Mouse (Mus musculus) layer of hippocampus, adult 18-20 months (tissue): Measurements from ENCODE around the gene Arsg. TPM values are rescaled to one million over a fixed set of nuclear protein-coding genes. Genes with fewer than 3 reads are reported as not detected.

ENCODE experiments used
- DNase-seq, 2 experiments: peaks; one replicate each; pipeline ENCODE4 v3.0.0; 2022; ENCODE audit warnings: low spot score in 2 of 2
- long read RNA-seq: library from polyadenylated mRNA; stranded (forward); transcript quantifications from one replicate; pipeline ENCODE4 v2.0.0, GENCODE M21; 2021
- total RNA-seq, 2 experiments: library from RNA; stranded (reverse); gene quantifications; 2 replicates each; pipeline ENCODE4 v1.2.3; 2021

Gene Arsg
- total RNA-seq = 10 to 100 TPM; 15.1 to 17.4 TPM
- long read RNA-seq, transcript Arsg-203 (12 exons, 3,232 nt) = major isoform, 13 of 32 reads
- long read RNA-seq, partial matches to known transcripts = 5 of 32 reads
- long read RNA-seq, other reads (novel, unspliced or antisense) = 14 of 32 reads

DNA sequence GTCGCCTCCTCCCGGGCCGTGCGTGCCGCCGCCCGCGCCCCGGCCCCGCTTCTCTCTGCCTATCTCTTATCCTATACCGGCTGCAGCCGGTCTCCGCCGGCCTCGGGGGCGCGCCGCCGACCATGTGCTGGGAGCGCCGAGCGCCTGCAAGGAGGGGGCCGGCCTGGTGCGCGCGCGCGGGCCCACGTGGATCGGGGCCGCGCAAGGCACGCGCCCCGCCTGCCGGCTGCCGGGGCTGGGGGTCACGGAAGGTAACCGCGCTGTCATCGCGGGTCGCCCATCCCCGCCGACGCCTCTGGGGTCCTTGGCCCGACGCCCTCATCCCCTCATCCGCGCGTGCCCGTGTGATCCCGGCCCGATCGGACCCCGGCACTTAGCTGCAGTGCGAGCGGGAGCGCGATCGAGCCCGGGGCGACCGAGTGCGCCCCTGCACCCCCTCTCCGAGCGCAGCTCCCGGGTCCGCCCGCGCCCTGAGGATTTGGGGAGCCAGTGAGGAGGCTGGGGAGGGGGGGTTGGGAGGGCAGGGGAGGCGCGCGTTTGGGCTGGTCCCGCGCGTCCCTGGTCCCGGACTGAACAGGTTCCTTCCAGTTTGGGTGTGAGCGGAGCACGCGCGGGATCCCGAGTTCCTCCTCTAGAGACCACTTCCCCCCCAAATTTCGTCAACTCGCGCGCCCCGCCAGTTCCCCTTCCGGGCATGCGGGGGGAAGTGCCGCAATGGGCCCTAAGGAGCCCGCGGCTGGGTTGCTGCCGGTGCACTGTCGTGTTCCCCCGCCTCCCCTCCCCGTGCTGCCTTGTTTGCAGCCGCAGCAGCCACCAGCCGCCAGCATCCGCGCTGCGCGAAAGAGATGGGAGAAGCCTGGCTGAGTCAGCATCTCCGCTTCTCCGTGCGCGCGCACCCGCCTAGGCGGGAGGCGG, at the start of gene Arsg, which contains the start of gene Slc16a6:
TSS of gene Arsg (plus strand) at position 204 of the 915 bp plus-strand sequence.
TSS of gene Slc16a6 (minus strand) at position 428 of the 915 bp plus-strand sequence.
- DNase-seq = peak; percentile 77 to 85

DNA sequence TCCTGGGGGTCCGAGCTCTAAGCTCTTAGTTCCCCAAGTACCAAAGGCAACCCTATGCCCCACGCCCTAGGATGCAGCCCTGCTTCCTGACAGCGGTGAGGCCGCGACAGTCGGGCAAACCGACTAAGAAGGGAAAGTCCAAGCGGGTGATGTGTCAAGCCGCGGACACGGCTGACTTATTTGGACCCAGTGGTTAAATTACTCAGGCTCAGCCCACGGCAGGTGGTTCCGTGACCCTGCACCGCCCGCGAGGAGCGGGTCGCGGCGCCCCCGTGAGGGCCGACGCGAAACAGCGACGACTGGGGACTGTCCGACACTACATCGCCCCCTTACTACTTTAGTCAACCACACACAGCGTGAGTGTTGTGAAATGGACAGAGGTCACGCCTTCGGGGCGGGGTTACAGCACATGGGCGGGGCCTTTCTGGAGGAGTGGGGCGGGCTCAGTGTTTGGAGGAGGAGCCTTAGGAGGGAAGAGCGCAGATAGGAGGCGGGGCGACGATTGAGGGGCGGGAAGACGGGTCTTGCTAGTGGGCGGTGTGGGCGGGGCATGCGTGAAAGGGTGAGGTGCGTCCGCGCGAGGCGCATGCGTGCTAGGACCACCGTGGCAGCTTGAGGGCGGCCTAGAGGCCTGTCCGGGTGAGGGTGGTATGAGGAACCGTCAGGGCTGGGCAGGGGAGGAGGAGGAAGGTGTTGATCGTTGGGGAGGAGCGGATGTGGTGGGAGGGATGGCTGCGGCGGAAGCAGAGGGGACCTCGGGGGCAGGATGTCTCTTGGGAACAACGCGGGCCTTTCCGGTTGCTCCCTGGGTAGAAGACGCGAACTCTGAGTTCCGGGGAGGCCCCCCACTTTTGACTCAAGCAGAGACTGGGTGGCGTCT, 47.5 kb upstream of the Arsg start, which contains the start of gene Amz2:
TSS of gene Amz2 (plus strand) at position 555 of the 880 bp plus-strand sequence.
- peak; percentile 97 to 98 for DNase-seq

DNA sequence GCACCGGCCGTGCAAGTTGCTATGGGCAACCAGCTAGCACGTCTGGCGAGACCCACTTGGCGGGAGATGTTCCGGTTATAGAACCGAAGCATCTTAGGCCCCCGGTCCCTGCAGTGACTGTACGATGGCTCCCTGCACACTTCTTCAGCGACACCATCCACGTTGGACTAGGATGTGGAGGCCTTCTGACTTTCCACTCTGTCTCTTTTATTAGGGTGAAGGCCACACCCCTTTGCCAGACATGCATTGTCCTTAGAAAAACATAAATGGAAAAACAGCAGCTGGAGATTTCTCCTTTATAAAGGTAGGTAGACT, 46.9 kb upstream of the Arsg start:
- DNase-seq = no peak

DNA sequence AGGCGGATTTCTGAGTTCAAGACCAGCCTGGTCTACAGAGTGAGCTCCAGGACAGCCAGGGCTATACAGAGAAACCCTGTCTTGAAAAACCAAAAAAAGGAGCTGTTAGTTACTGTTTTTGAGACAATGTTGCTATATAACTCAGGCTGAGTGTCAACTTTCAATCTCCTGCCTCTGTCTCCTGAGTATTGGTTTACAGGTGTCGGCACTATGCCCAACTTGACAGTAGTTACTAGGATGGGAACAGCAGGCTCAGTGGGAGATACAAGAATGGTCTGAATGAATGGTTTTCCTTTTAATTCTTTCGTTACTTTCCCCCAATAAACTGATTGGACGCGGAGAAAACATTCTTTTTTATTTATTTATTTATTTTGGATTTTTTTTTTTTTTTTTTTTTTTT, 45.8 kb upstream of the Arsg start:
- DNase-seq = no peak

DNA sequence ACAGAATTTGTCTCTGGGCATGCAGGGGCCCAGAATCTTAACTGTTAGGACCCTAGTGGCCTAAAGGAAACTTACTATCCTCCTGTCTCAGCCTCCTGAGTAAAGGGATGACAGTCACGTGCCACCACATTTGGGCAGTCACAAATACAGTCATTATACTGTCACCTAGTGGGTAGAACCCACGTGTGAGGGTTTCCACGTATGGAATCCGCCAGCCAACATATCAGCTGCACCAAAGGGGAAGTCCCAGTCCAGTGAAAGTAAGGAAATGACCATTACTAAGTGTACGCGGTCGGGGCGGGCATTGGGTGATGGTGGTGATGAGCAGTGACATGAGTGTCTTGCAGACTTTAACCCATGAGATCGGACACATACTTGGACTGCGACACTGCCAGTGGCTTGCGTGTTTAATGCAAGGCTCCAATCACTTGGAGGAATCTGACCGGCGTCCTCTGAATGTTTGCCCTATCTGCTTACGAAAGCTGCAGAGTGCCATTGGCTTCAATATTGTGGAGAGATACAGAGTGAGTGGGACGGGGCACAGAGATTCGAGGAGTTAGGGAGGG, 38.9 kb upstream of the Arsg start:
- no peak for DNase-seq

DNA sequence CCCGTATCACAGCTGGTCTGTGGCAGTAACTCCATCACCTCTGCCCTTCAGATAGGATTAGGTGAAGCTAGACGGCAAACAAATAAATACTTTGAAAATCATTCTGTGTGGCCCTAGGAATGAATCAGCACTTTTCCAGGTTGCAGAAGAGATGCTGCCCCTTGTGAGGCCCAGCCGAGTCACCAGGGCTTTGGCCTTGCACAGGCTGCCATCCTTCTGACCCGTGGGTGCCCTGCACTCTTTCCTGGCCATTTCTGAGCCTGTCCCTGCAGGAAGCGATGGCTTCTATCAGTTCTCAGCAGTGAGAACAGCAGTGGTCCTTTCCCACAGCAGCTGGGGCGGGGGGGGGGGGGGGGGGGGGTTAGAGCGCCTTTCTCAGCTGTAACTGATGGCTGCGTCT, 36.3 kb upstream of the Arsg start:
- no peak for DNase-seq

DNA sequence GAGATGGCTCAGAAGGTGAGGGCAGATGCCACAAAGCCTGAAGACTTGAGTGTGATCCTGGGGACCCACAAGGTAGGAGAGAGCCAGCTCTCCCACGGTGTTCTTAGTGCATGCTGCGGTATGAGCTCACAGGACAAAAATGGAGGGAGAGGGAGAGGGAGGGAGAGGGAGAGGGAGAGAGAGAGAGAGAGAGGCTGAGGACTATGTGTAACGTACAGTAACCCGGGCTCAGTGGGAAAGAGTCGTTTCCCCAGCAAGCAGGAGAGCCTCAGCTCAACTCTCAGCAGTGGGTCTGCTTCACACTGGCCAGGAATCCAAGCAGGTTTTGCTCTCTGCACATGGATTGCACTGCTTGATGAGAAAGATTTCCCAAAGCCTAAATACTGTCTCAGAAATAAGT, 34.0 kb upstream of the Arsg start:
- no peak for DNase-seq

DNA sequence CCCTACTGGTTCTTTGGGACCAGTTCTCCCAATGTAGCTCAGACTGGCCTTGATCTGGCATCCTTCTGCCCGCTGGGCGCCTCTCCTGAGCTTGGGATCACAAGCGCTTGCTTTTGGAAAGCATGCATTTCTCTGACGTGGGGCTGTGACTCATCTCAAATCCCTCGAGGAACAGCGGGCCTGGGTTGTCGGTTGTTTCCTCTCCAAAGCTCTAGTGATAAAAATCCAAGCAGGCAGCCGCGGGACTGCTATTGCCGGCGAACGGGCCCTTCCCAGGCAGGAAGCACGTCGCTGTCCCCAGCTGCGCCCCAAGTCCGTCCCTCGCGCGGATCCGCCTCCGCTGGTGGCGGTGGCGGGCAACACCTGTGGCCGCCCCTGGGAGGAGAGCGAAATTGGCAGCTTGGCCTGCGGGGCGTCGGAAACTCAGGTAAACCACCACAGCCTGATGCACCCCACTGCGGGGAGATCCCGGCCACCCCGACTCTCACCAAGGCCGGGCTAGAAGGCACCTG, 33.3 kb upstream of the Arsg start:
- DNase-seq = peak; percentile 47 to 66

DNA sequence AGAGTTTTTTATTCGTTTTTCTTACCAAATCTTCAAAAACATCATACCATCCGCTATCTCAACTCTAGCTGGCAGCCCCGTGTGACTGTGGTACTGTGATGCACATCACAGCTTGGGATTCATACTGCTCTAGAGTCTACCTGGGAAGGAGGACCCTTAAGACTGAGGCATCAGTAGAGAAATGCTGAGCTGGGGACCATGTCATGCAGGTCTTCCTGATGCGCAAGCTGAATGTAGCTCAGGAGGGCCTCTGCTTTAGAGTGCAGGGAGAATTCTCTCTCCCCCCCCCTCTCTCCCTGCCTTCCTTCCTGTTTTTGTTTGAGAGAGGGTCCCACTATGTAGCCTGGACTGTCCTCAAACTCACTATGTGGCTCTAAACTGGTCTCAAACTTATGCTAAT, 32.5 kb upstream of the Arsg start:
- no peak for DNase-seq

DNA sequence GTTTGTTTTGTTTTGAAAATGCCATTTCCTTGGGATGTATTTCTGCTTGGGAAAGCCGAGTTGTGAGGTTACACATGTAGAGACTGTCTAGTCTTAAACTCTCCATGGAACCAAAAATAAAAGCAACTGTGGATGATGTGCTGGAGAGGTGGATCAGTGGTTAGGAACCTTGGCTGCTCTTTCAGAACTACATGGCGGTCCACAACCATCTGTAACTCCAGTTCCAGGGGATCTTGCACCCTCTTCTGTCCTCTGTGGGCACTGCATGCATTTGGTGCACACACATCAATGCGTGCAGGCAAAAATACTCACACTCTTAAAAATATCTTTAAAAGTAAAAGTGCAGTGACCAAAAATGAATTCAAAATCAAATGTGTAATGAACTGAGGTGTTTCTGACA, 32.1 kb upstream of the Arsg start:
- DNase-seq = peak in 1 of 2 experiments; percentile 39

DNA sequence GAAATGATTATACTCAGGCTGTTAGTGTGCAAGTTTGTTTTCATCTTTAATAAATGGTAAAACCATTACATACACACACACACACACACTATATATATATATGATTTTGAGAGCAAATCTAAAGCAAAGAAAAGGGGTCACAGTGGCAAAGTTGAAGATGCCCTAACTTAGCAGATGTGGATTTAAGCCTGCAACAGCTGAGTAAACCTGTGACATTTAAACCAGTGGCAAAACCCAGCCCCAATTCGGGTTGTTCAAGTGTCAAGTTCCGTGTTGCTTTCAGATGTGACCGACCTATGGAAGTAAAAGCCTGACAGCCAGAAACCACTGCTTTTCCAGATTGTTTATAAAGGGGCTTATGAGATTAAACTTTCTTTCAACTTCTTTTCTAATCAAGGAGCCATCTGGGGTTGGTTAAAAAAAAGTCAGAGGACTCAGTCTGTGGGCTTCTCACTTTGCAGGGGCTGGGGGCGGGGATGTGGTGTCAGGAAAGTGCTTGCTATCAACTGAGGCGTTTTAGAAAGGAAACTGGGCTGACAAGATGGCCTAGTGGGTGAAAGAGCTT, 30.9 kb upstream of the Arsg start:
- DNase-seq = no peak

DNA sequence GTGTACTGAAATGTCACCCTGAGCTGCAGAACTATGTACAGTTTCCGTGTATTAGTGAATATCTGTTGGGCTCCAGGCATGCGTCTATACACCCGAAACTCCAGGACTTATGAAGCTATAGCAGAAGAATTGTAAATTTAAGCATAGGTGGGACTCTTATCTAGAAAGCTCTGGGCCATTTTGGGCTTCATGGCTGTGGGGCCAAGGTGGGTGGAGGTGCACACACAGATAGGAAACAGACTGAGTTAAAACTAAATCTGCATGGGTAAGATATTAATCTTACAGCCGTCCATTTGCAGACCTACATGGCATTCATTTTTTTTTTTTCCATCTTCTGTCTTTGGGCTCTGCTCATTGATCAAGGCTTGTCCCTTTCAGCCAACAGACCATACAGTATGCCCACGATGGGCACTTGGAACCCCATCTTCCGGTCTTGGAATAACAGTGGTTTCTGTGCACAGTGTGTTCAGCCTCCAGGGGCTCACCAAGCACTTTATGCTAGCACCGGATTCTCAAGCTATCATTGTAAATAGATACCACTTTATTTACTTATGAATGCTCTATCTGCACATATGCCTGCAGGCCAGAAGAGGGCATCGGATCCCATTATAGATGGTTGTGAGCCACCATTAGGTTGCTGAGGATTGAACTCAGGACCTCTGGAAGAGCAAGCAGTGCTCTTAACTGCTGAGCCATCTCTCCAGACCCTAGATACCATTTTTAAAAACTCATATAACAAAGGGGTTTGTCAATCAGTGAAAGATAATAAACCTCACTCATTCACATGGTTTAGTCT, 29.5 kb upstream of the Arsg start:
- DNase-seq = no peak

DNA sequence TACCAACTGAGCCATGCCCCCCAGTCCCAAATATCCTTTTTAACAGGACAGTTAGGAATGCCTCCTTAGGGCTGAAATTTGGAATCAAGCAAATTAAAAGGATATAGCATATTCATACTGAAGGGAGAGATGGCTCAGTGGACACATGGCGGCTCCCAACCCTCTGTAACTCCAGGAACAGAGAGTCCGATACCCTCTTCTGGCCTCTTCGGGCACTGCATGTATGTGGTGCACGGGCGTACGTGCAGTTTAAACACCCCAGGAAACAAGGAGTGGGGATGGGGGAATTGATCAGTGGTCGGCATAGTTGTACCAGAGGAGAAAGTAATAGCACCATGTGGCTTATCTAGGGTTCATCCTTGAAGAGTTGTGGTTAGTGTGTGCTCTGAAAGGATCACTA, 28.6 kb upstream of the Arsg start:
- no peak for DNase-seq

DNA sequence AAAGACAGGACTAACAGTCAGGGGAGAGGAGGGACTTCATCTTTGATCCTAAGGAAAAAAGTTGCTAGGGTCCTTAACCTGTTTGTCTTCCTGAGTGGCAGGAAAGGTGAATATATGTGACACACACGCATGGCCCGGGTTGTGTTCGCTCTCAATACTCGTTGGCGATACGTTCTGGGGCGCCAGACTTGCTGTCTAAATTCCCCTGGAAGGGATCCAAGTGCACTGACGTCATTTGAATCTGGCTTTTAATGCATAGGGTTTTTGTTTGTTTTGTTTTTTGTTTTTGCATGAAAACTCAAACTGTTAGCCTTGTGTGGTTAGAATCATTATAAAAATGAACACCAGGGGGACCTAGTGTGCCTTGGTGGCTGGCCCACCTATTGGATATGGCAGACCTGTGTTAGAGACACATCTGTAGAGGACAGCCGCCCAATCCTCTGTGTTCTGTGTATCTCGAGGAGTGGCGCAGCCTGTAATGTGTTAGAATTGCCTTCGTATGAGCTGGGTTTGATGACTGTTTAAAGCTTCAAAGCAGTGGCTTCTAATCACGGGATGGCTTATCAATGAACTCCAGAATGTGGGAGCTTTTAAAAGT, 27.6 kb upstream of the Arsg start:
- peak in 1 of 2 experiments; percentile 65 for DNase-seq

DNA sequence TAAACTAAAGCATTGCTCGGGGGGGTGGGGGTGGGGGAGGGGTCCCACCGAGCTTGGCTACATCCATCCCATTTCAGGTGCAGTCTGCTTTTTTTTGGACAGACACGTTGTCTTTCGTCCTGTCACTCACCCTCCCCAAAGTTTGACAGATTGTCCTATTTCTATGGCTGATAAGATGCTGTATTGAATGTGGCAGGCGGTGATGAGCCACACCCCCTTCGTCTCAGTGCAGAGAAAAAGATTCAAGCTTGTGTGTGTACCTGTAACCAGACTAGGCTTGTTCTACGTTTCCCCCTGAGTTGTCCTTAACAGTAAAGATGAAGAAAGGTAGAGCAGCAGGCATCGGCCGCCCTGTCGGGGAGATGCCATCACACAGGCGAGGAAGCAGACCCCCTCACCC, 22.0 kb upstream of the Arsg start:
- no peak for DNase-seq

DNA sequence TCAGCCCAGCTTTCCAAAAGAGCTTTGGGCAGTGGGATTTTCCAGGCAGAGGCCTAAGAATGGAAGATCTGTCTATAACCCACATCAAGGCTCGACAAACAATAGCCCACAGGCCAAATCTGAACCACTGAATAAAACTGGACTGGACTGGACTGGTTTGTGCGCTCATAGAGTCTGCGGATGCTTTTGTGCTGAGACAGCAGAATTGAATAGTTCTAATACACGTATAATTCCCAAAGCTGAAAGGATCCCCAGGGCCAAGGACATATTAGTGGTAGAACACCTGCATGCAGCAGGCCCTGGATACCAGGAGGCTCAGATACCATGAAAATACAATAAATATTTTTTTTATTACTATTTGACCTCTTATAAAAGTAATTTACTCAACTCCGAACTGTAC, 16.9 kb upstream of the Arsg start:
- no peak for DNase-seq

DNA sequence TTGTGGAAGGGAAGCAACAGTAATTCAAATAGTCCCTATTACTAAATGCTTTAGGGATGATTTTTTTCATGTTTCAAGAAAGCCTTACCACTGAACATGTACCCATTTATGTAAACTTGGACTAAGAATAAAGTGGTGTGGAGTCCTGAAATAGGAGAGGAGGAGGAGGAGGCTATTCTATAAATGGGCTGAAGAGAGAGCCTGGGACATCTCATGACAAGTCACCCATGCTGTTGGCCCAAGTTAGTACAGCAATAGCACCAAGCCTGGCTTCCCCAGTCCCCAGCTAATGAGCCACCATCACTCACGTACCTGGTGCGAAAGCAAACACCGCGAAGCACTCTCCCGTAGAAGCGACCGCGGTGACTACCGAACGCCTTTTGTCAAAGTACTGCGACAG, 15.0 kb upstream of the Arsg start:
- no peak for DNase-seq

DNA sequence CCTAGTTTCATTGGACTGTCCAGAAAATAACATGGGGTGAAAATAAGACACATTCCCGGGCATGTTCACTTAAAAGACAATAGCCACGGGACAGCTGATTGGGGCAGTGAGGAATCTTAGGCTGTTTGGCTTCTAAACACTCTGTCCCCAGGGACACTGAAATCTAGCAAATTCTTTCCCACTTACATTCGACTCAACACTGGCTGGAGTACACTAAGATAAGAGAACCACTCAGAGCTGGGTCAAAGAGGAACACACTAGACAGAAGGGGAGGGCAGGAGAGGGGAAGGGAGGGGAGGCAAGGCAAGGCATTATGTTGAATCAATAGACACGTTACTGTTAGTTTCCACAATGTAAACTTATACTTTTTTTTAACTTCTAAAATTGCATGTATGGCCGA, 12.6 kb upstream of the Arsg start:
- DNase-seq = no peak

DNA sequence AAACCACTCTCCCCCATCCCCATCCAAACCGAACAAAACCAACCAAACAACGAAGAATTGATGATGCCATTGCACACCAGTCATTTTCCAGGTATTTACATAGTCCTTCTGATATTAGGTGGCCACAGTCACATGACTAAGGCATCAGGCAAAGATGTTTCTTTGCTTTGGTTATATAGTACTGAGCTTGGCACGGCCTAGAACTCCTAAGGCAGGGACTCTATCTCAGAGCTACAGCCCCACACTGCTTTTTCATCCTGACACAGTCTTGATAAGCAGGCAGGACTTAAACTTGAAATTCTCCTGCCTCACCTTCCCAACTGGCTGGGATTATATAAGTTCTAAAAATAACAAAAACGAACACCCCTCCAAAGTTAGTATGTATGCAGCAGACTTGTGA, 8.1 kb upstream of the Arsg start:
- no peak for DNase-seq

DNA sequence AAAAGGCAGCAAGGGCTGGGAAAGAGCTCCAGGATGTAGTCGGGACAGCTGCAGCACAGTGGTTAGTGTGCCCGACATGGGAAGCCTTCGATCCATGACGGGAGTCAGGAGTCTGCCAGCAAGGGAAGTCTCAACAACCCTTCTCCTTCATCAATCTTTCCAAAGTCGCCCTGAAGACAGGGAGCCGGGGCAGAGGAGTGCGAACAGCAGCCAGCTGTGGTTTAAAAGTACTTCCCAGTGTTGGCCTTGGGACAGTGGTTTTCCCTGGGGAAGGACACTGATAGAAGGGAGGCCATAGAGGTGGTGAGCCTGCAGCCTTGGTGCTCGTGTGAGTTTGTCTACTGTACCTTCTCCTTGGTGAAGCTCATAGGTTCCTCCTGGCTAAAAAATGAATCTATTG, 6.2 kb upstream of the Arsg start:
- DNase-seq = no peak
